Mouse (Mus musculus) ES-E14 (cell line): Measurements from ENCODE around the gene Mei1.

Source experiments
- MAFK ChIP-seq: IDR thresholded peaks from 2 replicates; pipeline ENCODE4 v1.6.1; 2014; ENCODE audit warnings: mild to moderate bottlenecking, low read depth, low read length, inconsistent platforms; ENCODE audit not compliant: insufficient read depth
- ZNF384 ChIP-seq: IDR thresholded peaks from 2 replicates; pipeline ENCODE4 v1.6.1; 2012; ENCODE audit warnings: low read depth, low read length, inconsistent platforms

GRCm38 (mm10) chr15:82085606-82086005 lies 15.8 kb downstream of the Mei1 start:
- no peak for TF ChIP-seq ZNF384
- no peak for TF ChIP-seq MAFK
